Mouse (Mus musculus) right cerebral cortex, postnatal 10 days (tissue): ENCODE data around the gene Calhm6.
A peak's percentile ranks its signal among the peaks of the same experiment; 100 is the strongest.

Experiments used
- DNase-seq, 2 experiments: peaks; one replicate each; pipeline ENCODE4 v3.0.0; 2021; ENCODE audit warnings: low spot score in 2 of 2

Calhm6 gene

GRCm38 (mm10) chr10:34127392-34128378 lies at the start of gene Calhm6:
Gene Calhm6, minus strand, starts transcription at chr10:34127984.
- DNase-seq: peak; percentile 53 to 68

- DNase-seq: no peak
Observed at GRCm38 (mm10) chr10:34175870-34176606, 48.3 kb upstream of the Calhm6 start.

DNA sequence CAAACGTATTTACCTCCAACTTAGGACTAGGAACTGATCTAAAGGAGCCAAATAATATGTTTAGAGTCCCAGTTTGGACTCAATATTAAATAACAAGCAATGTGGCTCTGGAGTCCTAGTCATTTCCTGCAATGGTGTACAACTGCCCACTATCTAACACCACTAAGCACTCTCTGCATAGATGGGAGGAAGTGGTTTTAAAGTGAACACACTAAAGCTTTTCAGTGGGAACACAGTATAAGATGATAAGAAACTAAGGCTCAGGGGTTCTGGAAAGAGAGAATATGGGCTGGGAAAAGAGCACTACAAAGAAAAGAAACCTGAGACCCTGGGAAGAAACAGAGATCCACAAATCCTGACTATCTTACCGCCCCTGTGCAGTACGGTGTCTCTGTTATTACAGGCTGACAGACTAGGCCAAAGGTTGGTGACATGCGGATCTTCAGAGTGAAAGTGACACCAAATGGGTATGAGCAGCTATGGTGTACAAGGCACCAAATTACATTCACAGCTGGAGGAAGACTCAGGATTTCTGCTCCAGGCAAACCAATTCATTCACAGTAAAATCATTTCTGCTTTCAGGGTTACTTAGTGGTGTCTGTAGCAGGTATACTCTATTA lies 45.0 kb upstream of the Calhm6 start:
- DNase-seq: no peak

DNA sequence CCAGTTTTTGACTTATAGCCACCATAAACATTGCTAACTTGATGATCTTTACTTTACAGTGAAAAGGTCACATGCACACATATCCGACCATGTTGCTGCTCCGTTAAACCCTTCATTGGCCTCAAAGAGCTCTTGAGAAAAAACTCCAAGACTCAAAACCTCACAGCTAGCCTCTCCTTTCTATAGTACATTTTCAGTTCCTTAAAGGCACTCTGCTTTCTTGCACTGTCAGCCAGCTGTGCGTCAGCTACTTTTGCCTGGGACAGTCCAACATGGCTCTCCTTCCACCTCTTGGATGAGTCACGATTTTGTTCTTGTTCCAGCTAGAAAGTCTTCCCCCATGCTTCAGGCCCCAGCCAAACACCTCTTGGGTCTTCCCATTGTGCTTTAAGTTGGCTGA lies 43.9 kb upstream of the Calhm6 start:
- DNase-seq: peak; percentile 27 to 30

DNA sequence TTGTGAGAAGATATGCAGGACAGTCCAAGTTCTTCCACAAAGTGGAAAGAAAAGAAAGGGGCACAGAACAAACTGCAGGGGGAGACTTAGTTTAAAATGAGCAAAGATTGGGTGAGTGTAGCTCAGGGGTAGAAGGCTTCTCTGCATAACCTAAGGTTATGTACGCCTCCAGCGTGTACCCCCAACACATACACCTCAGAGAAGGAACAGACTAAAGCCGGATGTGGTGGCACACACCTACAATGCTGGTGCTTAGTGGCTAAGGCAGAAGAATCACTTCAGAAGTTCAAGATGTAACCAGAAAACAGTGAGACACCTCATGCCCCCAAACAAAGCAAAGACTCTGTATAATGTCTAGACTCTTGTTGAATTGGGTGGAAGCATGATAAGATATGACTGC lies 43.4 kb upstream of the Calhm6 start:
- no peak for DNase-seq

- DNase-seq: no peak
Observed at GRCm38 (mm10) chr10:34166971-34167370, 39.2 kb upstream of the Calhm6 start.

DNA sequence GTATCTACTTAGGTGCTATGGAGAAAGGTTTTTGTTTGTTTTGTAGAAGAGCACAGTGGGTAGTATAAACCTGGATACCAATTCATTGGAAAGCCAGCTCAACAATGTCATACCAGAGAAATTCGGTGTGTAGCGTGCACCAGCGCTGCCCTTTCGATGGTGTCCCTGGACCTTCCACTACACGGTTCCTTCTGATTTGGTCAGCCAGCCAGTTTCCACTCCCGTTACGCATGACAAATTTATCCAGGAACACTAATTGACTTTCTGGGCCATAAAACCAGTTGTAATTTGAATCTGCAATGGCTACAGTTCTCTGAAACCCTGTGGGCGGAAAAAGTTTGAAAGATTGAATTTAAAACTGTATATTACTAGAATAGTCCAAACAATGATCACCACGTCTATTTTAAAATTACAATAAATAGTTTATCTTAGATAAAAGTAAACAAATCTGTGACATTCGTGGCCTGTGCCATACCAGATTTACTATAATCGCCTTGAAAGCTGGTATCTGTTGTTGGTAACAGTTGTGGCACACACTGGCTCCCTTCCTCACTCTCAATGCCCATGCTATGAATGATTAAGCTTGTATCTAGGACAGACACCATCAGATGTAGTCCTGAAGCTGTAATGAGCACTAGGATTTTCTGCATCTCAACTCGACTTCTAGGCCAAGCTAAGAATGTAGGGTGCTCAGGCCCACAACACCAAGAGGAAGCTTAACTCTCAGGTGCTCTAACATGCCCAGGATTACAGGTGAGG lies 28.2 kb upstream of the Calhm6 start:
- DNase-seq: no peak

- no peak for DNase-seq
Observed at GRCm38 (mm10) chr10:34151827-34152226, 24.0 kb upstream of the Calhm6 start.

GRCm38 (mm10) chr10:34150454-34150853 lies 22.7 kb upstream of the Calhm6 start:
- DNase-seq: no peak

GRCm38 (mm10) chr10:34149772-34150171 lies 22.0 kb upstream of the Calhm6 start:
- DNase-seq: no peak

DNA sequence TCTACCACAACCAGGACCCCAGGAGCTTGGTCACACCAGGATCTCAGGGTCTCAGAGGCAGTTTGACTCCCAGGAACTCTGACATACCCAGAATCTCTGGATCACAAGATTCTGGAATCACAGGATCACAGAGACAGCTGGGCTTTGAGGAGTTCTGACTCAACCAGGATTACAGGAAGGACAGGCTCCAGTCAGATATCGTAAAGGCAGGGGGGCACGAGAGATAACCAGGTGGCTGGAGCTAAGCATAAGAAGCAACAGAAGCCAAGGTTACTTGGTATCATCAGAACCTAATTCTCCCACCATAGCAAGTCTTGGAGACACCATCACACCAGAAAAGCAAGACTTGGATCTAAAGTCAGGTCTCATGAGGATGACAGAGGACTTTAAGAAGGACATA lies 13.9 kb upstream of the Calhm6 start:
- DNase-seq: no peak

GRCm38 (mm10) chr10:34139768-34140167 lies 12.0 kb upstream of the Calhm6 start:
- no peak for DNase-seq

GRCm38 (mm10) chr10:34138027-34138426 lies 10.2 kb upstream of the Calhm6 start:
- no peak for DNase-seq

DNA sequence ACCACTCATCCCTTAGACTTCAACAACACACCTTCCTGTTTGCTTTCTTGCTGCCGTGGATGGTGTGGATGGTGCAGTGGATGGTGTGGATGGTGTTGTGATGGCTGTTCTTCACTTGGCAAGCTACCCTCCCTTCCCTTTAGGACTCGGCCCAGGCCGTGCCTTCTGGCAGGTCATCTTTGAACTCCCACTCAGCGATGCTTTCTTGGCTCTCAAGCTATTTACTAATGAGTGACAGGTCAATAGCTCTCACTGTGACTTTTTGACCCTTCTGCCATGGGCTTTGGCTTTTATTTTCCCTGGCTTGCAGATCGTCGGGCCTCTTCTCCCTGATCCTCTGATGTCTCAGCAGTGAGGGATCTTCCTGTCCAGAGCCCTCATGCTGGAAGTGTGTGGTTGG lies 8.6 kb upstream of the Calhm6 start:
- DNase-seq: no peak

GRCm38 (mm10) chr10:34131356-34131755 lies 3.6 kb upstream of the Calhm6 start:
- no peak for DNase-seq

DNA sequence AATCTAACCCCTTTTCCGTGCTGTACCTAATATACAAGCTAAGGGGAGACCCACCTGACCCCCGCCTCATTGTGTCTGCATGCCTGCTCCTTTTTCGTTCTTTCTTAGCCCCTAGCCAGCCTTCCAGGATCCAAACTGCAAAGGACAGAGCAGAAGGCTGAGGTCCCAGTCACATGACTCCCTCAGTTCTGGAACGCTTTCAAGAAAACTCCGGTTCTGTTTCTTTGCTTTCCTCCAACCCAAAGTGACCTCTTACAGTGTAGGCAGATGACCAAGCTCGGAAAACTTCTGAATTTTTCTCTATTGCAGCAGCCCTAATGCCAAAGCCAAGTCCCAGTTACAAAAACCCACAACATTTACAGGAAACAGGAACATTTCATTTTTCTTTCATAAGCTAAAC lies 607 bp upstream of the Calhm6 start:
- DNase-seq: no peak

DNA sequence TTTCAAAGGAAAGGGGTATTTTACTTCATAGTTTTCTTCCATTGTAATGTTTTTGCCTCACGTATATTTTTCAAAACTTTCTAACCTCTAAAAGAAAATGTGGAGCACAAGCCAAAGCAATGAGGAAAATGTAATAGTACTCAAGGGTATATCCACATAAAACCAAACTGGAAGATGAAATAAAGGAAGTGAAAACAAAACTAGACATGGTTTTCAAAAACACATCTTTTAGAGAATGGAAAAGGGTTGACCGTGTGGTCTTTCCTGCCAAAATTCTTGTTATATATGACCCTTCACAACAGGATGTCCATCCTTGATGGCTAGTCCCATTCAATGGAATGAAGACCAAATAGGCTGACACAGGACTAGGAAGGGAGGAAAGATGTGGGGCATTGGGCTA lies 9.4 kb downstream of the Calhm6 start:
- no peak for DNase-seq

GRCm38 (mm10) chr10:34117770-34118169 lies 10.0 kb downstream of the Calhm6 start:
- no peak for DNase-seq

DNA sequence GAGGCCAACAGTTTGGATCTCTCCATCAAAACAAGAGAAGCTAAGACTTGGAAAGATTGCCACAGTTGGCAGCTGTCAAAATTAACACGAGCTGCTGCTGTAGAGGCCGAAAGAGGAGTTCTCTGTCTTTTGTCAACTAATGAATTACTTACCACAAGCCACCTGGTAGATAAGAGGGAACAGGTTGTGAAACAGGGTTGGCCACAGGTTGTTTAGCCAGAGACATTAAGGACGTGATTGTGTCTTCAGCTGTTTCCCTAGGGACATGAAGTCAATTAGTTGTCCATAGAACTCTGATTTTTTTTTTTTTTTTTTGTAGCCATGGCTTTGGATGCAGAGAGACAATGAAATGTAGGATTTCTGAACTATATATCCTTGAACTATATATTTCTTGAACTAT lies 10.7 kb downstream of the Calhm6 start:
- no peak for DNase-seq

DNA sequence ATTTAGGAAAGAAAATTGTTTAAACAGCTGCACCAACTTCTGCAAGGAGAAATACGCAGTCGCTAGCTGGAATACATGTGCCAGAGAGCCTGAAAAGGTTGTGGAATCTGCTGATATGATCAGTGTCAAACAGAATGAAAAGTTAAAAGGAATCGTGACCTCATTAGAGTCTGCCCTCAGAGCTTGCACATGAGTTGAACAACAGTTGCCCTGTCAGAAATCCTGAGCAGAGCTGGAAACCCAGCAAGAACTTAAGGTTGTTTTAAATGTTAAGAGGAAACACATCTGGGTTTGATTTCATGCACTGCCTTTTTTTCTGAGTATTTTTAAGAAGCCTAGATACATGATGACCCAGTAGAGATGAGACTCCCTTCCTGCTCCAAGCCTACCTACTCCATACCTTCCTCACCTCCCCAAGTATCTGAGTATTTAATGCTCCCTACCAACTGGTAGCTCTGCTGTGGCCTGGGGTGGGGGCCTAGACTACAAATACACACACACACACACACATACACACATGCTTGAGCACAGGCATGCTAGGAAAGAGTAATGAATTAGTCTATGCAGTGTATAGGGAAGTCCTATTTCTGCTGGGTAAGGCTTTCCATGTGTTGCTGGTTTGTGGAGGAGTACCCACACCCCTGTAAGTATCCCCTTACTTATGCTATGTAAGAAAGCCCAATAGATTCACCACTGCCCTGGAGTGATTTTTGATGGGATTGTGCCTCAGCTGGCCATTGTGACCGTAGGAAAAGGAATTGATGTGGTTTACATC lies 15.6 kb downstream of the Calhm6 start:
- no peak for DNase-seq
